Mouse (Mus musculus): ENCODE data around the gene Zfp277.

DNA sequence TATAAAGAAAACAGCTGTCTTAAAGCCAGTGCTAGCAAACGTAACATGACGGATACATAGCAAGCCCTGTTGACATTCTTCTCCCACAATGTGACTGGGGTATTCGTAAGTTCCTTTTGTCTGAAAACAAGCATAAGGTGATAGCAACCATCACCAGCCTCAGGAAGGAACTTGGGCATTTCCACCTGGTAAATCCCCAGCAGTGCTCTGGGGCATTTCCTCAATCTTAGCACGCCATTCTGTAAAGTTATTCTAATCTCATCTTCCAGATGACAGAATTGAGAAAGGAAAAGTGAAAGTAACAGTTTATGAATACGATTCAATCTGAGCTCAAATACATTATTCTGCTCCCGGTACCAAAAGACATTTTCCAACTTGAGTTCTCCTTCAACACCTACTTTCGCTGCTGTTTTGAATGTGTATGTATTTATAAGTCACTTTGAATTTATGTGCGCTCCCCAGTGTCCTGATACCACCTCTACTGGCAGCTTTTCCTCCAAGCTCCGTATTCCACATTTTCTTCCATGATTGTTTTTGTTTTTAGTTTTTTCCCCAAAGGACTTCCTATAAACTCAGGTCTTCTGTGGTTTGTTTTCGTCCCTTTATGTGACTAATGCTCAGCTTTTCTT is 64.4 kb downstream of the Zfp277 start:
- TF ChIP-seq POLR2A (IDR thresholded peaks at IDR 0.05; ENCODE audit: low read depth, low read length) (no peak), CTCF (IDR thresholded peaks at IDR 0.05; ENCODE audit: extremely low read depth, insufficient read length, insufficient replicate concordance, low read depth, low read length) (no peak)

Data from small intestine, adult 2 months (tissue).